Mouse (Mus musculus) cerebellum, adult 2 months (tissue): Measurements from ENCODE around the gene Gga1.

Experiments used
- CTCF ChIP-seq: fragments of 200-500 bp; IDR thresholded peaks from 2 replicates; pipeline ENCODE4 v1.5.1; 2011; ENCODE audit warnings: low read depth, mild to moderate bottlenecking, control low read depth, low read length, moderate library complexity, borderline replicate concordance; ENCODE audit not compliant: insufficient read depth
- POLR2A ChIP-seq: fragments of 200-500 bp; IDR thresholded peaks from 2 replicates; pipeline ENCODE4 v1.6.1; 2011; ENCODE audit warnings: low read length, control low read depth, borderline replicate concordance; ENCODE audit not compliant: insufficient read depth

DNA sequence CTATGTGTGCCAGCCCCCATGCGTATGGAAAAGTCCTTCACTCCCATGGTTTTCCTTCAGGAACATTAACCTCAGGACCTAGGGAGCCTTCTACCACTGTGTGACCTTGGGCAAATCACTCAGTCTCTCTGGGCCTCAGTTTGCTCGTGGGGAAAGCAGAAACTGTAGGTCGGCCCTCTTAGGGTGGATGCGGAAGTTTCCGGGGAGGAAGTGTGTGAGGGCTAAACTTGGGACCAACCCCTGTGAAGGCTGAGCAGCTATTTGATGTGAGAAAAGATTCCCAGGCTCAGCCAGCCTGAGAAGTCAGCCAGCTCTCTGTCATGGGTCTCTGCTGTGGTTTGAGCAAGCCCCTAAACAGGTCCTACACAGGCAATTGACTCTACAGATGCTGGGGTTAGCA lies 14.7 kb upstream of the Gga1 start:
- no peak for TF ChIP-seq POLR2A
- no peak for TF ChIP-seq CTCF
